Mouse (Mus musculus) C3H10T1/2 (cell line): Measurements from ENCODE around the gene Oasl2. TPM values are rescaled to one million over a fixed set of nuclear protein-coding genes. Genes with fewer than 3 reads are reported as not detected.

ENCODE experiments used
- polyA plus RNA-seq, 2 experiments: library from polyadenylated mRNA; unstranded; fragments of >200 nt; fragmentation: generic; extraction: Trizol; gene quantifications; one replicate each; pipeline ENCODE4 v1.2.1; 2012; ENCODE audit warnings: missing spikeins in 2 of 2

The Oasl2 gene
- 1 to 10 TPM in 1 of 2 experiments, under 1 TPM in 1; 0.15 to 7.8 TPM for polyA plus RNA-seq

DNA sequence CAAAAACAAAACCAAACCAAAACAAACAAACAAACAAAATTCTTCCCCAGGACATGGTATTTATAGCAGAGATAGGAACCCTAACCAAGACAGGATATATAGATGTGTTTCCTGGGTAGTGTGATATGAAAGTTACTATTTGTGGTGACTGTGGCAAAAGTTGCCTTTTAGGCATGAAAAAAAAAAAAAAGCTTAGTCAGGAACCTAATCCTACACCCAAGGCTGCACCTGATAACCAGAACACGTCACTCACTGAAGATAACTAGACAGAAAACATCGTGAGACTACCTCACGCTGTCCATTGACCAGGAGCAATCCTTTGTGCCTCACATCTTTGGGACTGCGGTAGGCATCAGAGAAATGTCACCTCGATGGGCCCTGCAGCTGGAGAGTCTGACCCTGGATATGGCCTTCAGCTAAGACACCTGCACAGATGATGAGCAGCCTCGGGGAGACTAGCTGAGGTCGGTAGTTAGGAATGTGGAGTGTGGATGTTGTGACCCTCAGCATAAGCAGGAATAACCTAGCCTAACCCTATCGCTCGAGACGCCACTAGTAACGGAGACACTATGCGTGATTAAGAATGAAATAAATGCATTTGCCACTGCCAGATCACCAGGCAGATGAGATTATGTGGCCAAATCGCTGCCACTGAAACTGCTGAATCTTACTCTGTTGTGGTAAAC lies at the start of gene Oasl2:
Oasl2 (plus strand) TSS at position 249 of the 686 bp plus-strand sequence.

DNA sequence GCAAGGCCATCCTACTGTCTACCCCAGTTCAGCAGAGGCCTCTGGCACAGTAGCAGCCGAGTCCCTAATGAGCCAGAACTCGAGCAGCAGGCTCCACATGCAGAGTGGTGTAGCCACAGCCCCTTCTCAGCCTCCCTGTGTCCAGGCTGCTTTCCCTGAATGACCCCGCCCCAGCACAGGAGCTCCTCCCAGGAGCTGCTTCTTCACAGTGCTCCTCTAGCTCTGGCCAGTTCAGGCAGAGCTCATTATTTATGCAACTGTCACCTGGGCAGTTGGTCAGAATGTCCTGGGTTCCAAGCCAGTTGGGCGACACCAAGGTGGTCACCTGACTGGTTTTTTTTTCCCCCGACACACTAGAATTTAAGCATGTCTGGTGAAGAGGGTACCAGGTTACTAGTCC lies 43.4 kb upstream of the Oasl2 start, which contains the start of gene 4930519G04Rik:
4930519G04Rik (plus strand) TSS at position 301 of the 400 bp plus-strand sequence.

DNA sequence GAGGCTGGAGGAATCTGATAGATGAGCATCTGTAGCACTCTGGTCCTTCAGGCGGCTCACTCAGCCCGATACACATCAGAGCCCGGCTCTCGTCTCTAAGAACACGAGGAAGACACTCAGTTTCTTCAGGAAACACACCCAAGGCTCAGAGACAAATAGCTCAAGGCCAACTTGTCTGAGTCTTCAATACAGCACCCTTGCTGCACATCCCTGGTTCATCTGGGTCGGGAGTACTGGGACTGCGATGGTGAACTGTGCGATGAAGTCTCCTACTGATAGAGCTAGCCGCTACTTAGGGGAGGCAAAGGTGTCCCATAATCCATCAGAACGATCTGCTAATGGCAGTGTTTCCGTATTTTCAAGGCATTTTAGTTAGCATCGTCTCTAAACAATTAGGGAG lies 38.2 kb upstream of the Oasl2 start, which contains the start of gene Gm9936:
Gm9936 (minus strand) TSS at position 101 of the 400 bp plus-strand sequence.

DNA sequence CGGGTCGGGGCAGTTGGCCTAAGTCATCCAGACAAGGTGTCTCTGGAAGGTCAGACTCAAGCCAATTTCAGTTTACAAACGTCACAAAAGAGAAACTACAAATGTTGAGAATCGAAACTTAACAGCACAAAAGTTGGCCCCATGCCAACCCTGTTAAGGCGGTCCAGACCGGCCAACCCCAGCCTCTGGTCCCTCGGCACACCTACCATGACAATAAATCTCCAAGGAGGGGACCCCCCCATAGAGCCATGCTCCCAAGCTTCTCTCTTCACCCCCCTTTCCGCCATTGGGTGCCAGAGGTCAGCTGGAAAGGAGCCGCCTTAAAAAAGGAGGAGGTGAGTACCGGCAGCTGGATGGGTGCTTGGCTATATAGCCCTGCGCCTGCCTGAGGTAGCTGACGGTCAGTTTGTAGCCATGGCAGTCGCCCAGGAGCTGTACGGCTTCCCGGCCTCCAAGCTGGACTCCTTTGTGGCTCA lies 26.3 kb downstream of the Oasl2 start, which contains the start of gene Oasl1:
Oasl1 (plus strand) TSS at position 243 of the 476 bp plus-strand sequence.

DNA sequence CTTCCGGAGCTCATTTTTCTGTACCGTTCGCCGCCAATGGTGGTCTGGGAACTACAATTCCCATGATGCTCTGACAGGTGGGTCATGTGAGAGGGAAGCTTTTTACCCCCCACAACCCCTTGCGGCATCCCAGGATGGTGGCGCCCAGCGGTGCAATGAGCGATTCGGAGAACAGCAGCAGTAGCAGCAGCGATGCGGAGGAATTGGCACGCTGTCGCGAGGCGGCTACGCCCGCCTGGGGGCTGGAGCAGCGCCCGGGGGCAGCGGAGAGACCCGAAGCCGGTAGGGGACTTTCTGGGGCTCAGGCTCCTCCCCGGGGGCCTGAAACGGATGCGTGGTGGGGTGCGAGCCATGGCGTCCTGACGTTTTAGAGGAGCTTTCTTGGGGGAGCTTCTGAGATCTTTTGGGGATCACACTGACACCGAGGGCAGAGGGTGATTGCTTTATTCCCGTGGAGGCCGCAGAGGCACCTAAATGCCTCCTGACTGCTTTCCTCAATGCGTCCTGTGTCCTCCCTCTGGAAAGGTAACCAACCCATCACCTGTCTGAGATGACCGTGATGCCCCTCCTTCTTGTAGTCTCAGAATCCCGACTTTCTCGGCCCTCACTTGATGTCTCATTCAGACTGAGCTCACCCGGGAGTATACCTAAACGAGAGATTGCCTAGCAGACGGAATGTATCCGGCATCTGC lies 45.5 kb downstream of the Oasl2 start, which contains the start of gene 2210016L21Rik:
2210016L21Rik (plus strand) TSS at position 85 of the 692 bp plus-strand sequence.

Other genes starting within 250 kb of the Oasl2 start
- gene Trpv4, start 238.5 kb upstream of the Oasl2 start, polyA plus RNA-seq, result 1 to 10 TPM; 1.3 to 3.0 TPM
- 10 to 100 TPM; 35.0 to 43.1 TPM for gene Gltp, start 206.0 kb upstream of the Oasl2 start, polyA plus RNA-seq
- gene Tchp, start 189.2 kb upstream of the Oasl2 start, polyA plus RNA-seq, result 10 to 100 TPM in 1 of 2 experiments, 1 to 10 TPM in 1; 3.2 to 10.1 TPM
- gene Ankrd13a, start 122.3 kb upstream of the Oasl2 start, polyA plus RNA-seq, result 10 to 100 TPM; 23.7 to 41.4 TPM
- 10 to 100 TPM in 1 of 2 experiments, 1 to 10 TPM in 1; 4.6 to 21.3 TPM for gene Git2, start 121.4 kb upstream of the Oasl2 start, polyA plus RNA-seq
- 10 to 100 TPM; 41.9 to 54.5 TPM for gene 1500011B03Rik, start 73.5 kb upstream of the Oasl2 start, polyA plus RNA-seq
- not detected for gene 4930519G04Rik, start 43.3 kb upstream of the Oasl2 start, polyA plus RNA-seq
- gene Gm9936, start 38.3 kb upstream of the Oasl2 start, polyA plus RNA-seq, result not detected
- under 1 TPM; 0.07 to 0.08 TPM for gene Oasl1, start 26.3 kb downstream of the Oasl2 start, polyA plus RNA-seq
- 10 to 100 TPM; 17.2 to 33.9 TPM for gene 2210016L21Rik, start 45.2 kb downstream of the Oasl2 start, polyA plus RNA-seq
- not detected for gene Hnf1a, start 74.2 kb downstream of the Oasl2 start, polyA plus RNA-seq
- gene Sppl3, start 114.2 kb downstream of the Oasl2 start, polyA plus RNA-seq, result 10 to 100 TPM in 1 of 2 experiments, 1 to 10 TPM in 1; 10.0 to 36.4 TPM
- gene Gm10401, start 201.4 kb downstream of the Oasl2 start, polyA plus RNA-seq, result 10 to 100 TPM in 1 of 2 experiments, 1 to 10 TPM in 1; 4.7 to 13.3 TPM
- 10 to 100 TPM; 46.2 to 54.7 TPM for gene Acads, start 222.4 kb downstream of the Oasl2 start, polyA plus RNA-seq
- gene Unc119b, start 238.0 kb downstream of the Oasl2 start, polyA plus RNA-seq, result 10 to 100 TPM; 13.3 to 33.6 TPM